Mouse (Mus musculus) heart, embryonic 15.5 days (tissue): ENCODE results near the gene Ggt5. TPM values are rescaled to one million over a fixed set of nuclear protein-coding genes. Genes with fewer than 3 reads are reported as not detected.

Source experiments
- ATAC-seq: fragments of 200-750 bp; cut with Nextera tagmentation; replicated peaks from 2 replicates; pipeline ENCODE4 v1.8.0; 2017; ENCODE audit warnings: low read depth, moderate TSS enrichment; ENCODE audit not compliant: insufficient number of reproducible peaks, insufficient read depth, low FRiP score
- H3K27ac ChIP-seq: fragments of 300-500 bp; sonication (generic); 2 replicates; pipeline ENCODE4 v1.5.1; 2015; ENCODE audit warnings: mild to moderate bottlenecking, inconsistent platforms
- H3K27me3 ChIP-seq: fragments of 300-500 bp; sonication (generic); 2 replicates; pipeline ENCODE4 v1.6.1; 2015; ENCODE audit warnings: inconsistent platforms
- H3K36me3 ChIP-seq: fragments of 300-500 bp; sonication (generic); 2 replicates; pipeline ENCODE4 v1.6.1; 2015; ENCODE audit warnings: mild to moderate bottlenecking, inconsistent platforms
- H3K4me1 ChIP-seq: fragments of 300-500 bp; sonication (generic); replicated peaks from 2 replicates; pipeline ENCODE4 v1.6.1; 2015; ENCODE audit warnings: inconsistent platforms
- H3K4me2 ChIP-seq: fragments of 300-500 bp; sonication (generic); 2 replicates; pipeline ENCODE4 v1.6.1; 2015; ENCODE audit warnings: inconsistent platforms, mild to moderate bottlenecking, moderate library complexity
- H3K4me3 ChIP-seq: fragments of 300-500 bp; sonication (generic); 2 replicates; pipeline ENCODE4 v1.5.1; 2015; ENCODE audit warnings: mild to moderate bottlenecking, inconsistent platforms
- H3K9ac ChIP-seq: fragments of 300-500 bp; sonication (generic); 2 replicates; pipeline ENCODE4 v1.6.1; 2015; ENCODE audit warnings: mild to moderate bottlenecking, inconsistent platforms
- H3K9me3 ChIP-seq: fragments of 300-500 bp; sonication (generic); replicated peaks from 2 replicates; pipeline ENCODE4 v1.6.1; 2016; ENCODE audit warnings: inconsistent platforms
- WGBS: fragments of 180-500 bp; shearing (Covaris S2); methylation state at CpG from one replicate; pipeline ENCODE4 v1.1.7; 2015; ENCODE audit warnings: mixed read lengths; 5-methylcytosine and 5-hydroxymethylcytosine counted together
- polyA plus RNA-seq: library from polyadenylated mRNA; unstranded; fragments of >200 nt; fragmentation: Nextera tagmentation; extraction: Ambion mirVana; gene quantifications from 2 replicates; pipeline ENCODE4 v1.2.1, GENCODE M21; 2015

Gene Ggt5
- polyA plus RNA-seq, 1 experiment from 2014 or later: 7.5 TPM

DNA sequence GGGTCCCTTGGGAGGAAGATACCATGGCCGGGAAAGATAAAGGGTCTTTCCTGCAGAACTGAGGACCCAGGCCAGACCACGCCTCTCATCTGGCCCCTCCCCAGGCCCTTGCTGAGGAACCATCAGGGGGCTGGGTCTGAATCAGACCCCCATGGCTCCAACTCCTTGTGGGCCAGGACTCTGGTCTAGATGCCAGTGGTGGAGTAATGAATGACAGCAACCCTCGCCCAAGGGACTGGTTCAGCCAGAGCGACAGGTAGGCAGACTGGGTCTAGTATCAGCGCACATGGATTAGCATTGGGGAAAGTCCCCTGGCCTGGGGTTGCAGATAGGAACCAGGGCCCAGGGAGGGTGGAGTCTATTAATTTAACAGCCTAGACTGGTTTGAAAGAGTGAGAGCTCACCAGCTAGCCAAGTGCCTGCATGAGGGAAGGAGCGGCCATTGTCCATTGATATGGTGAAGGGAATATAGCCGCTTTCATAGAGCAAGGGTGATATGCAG lies 52.6 kb downstream of the Ggt5 start:
- H3K9me3 ChIP-seq: no peaks in the 10 kb centered on the region
- H3K36me3 ChIP-seq: peaks cover 7% of the 10 kb centered on the region; the same call in 1 of the 2 replicates
- H3K4me1 ChIP-seq: peaks cover 25% of the 10 kb centered on the region
- no peak overlapping the region for H3K9ac ChIP-seq
- no peak for ATAC-seq
- H3K4me2 ChIP-seq: no peak overlapping the region
- H3K4me3 ChIP-seq: no peak overlapping the region
- 79% methylated on average over 7 of the region's 7 CpGs for WGBS
- H3K27ac ChIP-seq: no peak overlapping the region
- no peaks in the 10 kb centered on the region for H3K27me3 ChIP-seq

DNA sequence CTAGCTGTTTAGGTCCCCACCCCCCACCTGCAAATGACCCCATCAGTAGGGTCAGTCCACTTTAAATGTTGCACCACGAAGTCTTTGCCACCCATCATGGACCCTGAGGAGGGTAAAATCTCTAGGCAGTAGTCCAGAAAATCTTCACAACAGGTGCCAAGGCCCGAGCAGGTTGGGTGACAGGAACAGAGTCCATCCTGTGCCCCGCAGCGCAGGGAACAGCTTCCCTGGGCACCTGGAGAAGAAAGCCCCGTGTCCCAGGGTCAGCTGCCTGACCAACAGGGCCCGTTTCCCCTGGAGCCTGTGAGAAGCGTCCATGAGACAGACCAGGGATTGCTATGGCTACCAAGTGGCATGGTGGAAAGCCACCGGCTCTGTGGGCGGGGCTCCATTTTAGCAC lies 53.3 kb downstream of the Ggt5 start:
- Histone ChIP-seq H3K9ac (no peak overlapping the region), H3K4me3 (no peak overlapping the region), H3K36me3 (peaks cover 7% of the 10 kb centered on the region; the same call in 1 of the 2 replicates), H3K27me3 (no peaks in the 10 kb centered on the region), H3K4me2 (no peak overlapping the region), H3K9me3 (no peaks in the 10 kb centered on the region), H3K4me1 (peaks cover 31% of the 10 kb centered on the region), H3K27ac (no peak overlapping the region)
- no peak for ATAC-seq
- 82% methylated on average over 9 of the region's 9 CpGs for WGBS

DNA sequence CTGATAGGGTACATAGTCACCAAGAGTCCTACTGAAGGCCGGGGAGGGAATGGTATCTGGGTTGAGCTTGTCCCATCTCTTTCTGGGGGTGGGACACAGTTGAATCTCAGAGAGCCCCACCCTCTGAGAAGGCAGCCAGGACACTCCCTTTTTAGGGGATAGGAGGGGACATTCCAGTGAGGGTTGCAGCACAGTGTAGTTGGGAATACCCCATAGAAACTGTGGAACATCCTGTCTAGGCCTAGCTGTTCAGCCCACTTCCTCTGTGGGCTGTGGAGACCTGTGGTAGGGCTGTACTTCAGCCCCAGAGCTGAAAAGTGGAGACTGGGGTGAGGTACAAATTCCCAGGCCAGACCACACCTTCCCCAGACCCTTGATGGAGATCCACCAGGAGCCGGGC lies 53.8 kb downstream of the Ggt5 start:
- no peaks in the 10 kb centered on the region for H3K9me3 ChIP-seq
- ATAC-seq: no peak
- H3K27ac ChIP-seq: no peak overlapping the region; the same call in 1 of the 2 replicates
- no peak overlapping the region for H3K9ac ChIP-seq
- H3K4me2 ChIP-seq: peak overlapping the region; percentile 46; the same call in 1 of the 2 replicates
- no peaks in the 10 kb centered on the region for H3K27me3 ChIP-seq
- H3K4me3 ChIP-seq: no peak overlapping the region
- H3K4me1 ChIP-seq: peaks cover 35% of the 10 kb centered on the region
- 90% methylated on average over 2 of the region's 2 CpGs for WGBS
- peaks cover 7% of the 10 kb centered on the region; the same call in 1 of the 2 replicates for H3K36me3 ChIP-seq

DNA sequence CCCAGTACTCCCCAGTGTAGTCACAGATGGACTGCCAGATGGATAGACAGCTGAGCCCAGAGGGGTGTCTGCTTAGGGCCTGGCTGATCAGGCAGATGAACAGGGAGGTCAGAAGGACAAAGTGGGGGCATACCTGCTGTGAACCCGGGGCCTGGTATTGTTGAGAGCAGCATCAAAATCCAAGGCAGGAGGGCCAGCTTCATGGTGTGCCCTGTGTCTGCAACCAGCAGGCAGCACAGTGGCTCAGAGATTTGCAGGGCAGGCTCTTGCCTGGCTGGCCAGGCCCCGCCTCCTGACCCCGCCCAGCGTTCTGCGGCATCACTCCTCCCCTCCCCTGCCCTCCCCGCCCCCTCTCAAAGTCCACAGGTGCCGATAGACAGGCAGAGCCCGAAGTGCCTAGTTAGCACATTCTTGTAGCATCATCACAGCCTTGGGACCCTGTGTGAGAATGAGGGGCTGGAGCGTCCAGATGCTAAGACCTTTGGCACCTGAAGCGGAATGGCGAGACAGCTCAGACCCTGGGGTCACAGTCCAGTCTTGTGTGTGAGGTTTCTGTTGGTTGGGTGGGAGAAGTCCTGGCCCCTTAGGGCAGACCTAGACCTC lies 54.7 kb downstream of the Ggt5 start, which contains the start of gene Susd2:
Susd2 (minus strand) TSS at position 268 of the 603 bp plus-strand sequence.
- Histone ChIP-seq H3K27ac (peak within 1 kb of the TSS; percentile 45), H3K9ac (peak within 1 kb of the TSS; percentile 10; the same call in 1 of the 2 replicates), H3K36me3 (peaks cover 7% of the 10 kb centered on the region; the same call in 1 of the 2 replicates), H3K4me1 (peaks cover 37% of the 10 kb centered on the region), H3K4me2 (peak within 1 kb of the TSS; percentile 46), H3K27me3 (no peaks in the 10 kb centered on the region), H3K4me3 (peak within 1 kb of the TSS; percentile 5; the same call in 1 of the 2 replicates), H3K9me3 (no peaks in the 10 kb centered on the region)
- ATAC-seq: peak; percentile 56
- WGBS: 8% methylated on average over 11 of the region's 11 CpGs

DNA sequence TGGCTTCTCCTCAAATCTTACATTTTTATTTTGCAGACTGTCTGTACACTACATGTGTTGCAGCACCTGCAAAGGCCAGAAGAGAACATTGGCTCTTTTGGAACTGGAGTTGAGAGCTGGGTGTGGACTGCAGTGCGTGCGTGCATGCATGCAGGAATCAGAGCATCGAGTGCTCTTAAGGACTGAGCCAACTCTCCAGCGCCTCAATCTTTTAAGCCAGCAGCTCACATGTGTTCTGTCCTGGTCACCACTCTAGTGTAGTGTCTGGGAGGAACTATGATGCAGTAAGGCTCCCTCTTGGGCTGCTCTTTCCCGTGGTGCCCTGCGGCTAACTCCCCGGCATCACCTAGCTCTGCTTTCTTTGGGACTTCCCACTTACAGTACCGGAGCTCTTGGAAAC lies 56.5 kb downstream of the Ggt5 start:
- WGBS: 88% methylated on average over 8 of the region's 8 CpGs
- no peak for ATAC-seq

DNA sequence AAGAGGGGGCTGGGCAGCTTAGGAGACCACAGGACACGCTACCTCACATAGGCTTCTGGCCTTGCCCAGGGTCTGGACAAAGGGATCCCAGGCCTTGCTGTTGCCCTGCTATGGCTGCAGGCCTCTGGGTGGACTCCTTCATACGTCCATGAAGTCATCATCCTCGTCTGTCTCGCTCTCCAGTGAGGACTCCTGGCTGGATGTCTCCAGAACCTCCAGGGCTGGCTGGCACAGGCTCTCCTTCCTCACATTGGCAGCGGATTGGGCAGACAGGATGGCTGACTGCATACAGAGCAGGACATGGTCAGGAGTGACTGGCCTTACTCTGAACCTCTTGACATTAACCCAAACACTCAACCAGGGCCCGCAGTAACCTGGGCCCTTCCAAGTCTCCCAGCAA lies 57.3 kb downstream of the Ggt5 start:
- Histone ChIP-seq H3K9ac (no peak overlapping the region), H3K36me3 (peaks cover 30% of the 10 kb centered on the region)

More for the DNA sequence above, 56.5 kb downstream of the Ggt5 start:
- no peaks in the 10 kb centered on the region for H3K27me3 ChIP-seq
- no peak overlapping the region for H3K27ac ChIP-seq
- no peak overlapping the region for H3K4me2 ChIP-seq
- H3K9me3 ChIP-seq: no peaks in the 10 kb centered on the region
- H3K36me3 ChIP-seq: peaks cover 22% of the 10 kb centered on the region
- peaks cover 37% of the 10 kb centered on the region for H3K4me1 ChIP-seq
- no peak overlapping the region for H3K9ac ChIP-seq
- no peak overlapping the region for H3K4me3 ChIP-seq

DNA sequence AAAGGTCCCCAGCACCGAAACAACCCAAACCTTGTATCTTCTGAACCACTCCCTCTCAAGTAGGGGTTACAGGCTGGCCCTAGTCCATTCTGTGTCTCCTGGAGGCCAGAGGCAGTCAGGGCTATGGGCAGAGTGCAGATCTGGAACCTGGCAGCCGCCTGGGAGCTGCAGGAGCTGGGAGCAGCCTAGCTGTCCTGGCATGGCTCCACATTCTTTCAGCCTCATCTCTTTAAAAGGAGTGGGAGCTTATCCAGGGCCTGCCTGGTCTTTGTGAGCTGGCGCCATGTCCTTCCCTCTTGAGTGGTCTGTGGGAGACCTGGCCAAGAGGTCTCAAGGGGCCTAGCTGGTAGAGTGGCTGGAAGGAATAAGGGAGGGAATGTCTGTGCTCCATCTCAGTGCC lies 58.2 kb downstream of the Ggt5 start:
- H3K9ac ChIP-seq: no peak overlapping the region
- peak; percentile 84 for ATAC-seq

More for the DNA sequence above, 57.3 kb downstream of the Ggt5 start:
- Histone ChIP-seq H3K27ac (peak overlapping the region; percentile 91), H3K4me2 (no peak overlapping the region), H3K4me3 (no peak overlapping the region), H3K4me1 (peaks cover 37% of the 10 kb centered on the region), H3K27me3 (no peaks in the 10 kb centered on the region), H3K9me3 (no peaks in the 10 kb centered on the region)
- ATAC-seq: no peak
- WGBS: 88% methylated on average over 6 of the region's 6 CpGs

DNA sequence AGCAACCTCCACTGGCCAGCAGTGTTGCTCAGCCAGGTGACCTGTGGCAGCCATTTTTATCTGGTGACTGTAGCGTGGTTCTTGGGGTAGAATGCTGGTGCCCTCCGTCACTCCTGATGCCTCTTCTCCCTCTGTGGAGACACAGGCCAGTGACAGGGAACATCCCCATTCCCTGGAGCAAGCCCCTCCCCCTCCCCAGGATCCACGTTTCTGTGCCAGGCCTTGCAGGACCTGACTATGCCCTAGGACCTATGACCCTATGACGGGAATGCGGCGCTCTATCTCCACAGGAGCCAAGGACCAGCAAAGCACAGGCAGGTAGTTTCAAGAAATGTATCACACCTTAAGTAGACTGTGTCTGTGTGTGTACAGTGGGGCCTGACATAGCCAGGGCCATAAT lies 59.0 kb downstream of the Ggt5 start:
- no peaks in the 10 kb centered on the region for H3K9me3 ChIP-seq
- ATAC-seq: no peak
- peaks cover 30% of the 10 kb centered on the region for H3K4me1 ChIP-seq
- 89% methylated on average over 6 of the region's 6 CpGs for WGBS
- peaks cover 45% of the 10 kb centered on the region for H3K36me3 ChIP-seq
- H3K27me3 ChIP-seq: no peaks in the 10 kb centered on the region
- no peak overlapping the region for H3K4me3 ChIP-seq
- H3K27ac ChIP-seq: peak overlapping the region; percentile 91
- no peak overlapping the region for H3K4me2 ChIP-seq
- no peak overlapping the region for H3K9ac ChIP-seq

More for the DNA sequence above, 58.2 kb downstream of the Ggt5 start:
- H3K4me2 ChIP-seq: no peak overlapping the region
- no peaks in the 10 kb centered on the region for H3K27me3 ChIP-seq
- WGBS: 32% methylated on average over 3 of the region's 3 CpGs
- H3K4me1 ChIP-seq: peaks cover 37% of the 10 kb centered on the region
- peaks cover 39% of the 10 kb centered on the region for H3K36me3 ChIP-seq
- H3K27ac ChIP-seq: peak overlapping the region; percentile 91
- no peak overlapping the region for H3K4me3 ChIP-seq
- H3K9me3 ChIP-seq: no peaks in the 10 kb centered on the region

DNA sequence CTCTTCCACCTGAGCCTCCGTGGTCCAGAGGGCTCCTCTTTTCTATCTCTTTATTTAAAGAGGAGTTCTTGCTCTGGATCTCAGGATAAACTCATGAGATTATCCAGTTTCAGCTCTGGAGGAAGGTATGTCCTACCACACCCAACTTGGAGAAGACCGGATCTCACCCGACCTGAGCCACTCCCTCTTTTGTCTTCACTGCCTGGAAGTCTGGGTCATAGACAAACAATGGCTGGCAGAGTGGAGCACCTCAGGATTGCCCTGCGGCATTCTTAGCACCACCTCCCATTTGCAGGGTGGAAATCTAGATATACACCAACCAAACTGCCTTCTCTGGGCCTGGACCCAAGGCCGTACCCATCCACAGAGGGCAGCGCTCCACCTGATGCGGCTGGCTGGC lies 59.9 kb downstream of the Ggt5 start:
- Histone ChIP-seq H3K27ac (no peak overlapping the region), H3K36me3 (peaks cover 52% of the 10 kb centered on the region), H3K4me3 (no peak overlapping the region), H3K27me3 (no peaks in the 10 kb centered on the region), H3K9me3 (no peaks in the 10 kb centered on the region), H3K9ac (no peak overlapping the region), H3K4me2 (no peak overlapping the region), H3K4me1 (peaks cover 21% of the 10 kb centered on the region)
- WGBS: 86% methylated on average over 7 of the region's 7 CpGs
- no peak for ATAC-seq

DNA sequence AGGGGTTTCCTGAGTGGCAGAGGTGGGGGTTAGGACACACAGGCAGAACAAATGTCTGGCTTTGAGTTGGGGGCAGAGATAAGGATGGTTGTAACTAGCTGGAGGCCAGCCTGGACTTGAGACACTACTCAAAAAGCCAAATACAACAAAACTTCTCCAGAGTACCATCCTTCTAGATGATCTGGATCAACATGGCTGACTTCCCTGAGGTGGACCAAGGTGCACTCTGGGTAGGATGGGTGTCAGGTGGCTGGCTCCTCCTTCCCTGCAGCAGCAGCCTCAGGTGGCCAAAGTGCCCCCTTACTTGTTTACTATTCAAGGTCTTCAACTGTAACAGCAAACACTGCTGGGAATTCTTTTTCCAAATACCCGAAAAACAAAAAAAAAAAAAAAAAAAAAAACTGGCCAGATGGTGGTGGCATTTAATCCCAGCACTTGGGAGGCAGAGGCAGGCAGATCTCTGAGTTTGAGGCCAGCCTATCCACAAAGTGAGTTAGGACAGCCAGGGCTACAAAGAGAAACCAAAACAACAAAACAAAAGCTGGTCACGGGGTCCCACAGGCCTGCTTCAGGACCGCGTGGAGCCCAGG lies 60.4 kb downstream of the Ggt5 start:
- Histone ChIP-seq H3K27me3 (no peaks in the 10 kb centered on the region), H3K9ac (no peak overlapping the region), H3K4me2 (no peak overlapping the region), H3K36me3 (peaks cover 57% of the 10 kb centered on the region), H3K4me1 (peaks cover 19% of the 10 kb centered on the region), H3K27ac (no peak overlapping the region), H3K9me3 (no peaks in the 10 kb centered on the region), H3K4me3 (no peak overlapping the region)
- 90% methylated on average over 4 of the region's 4 CpGs for WGBS
- ATAC-seq: no peak

DNA sequence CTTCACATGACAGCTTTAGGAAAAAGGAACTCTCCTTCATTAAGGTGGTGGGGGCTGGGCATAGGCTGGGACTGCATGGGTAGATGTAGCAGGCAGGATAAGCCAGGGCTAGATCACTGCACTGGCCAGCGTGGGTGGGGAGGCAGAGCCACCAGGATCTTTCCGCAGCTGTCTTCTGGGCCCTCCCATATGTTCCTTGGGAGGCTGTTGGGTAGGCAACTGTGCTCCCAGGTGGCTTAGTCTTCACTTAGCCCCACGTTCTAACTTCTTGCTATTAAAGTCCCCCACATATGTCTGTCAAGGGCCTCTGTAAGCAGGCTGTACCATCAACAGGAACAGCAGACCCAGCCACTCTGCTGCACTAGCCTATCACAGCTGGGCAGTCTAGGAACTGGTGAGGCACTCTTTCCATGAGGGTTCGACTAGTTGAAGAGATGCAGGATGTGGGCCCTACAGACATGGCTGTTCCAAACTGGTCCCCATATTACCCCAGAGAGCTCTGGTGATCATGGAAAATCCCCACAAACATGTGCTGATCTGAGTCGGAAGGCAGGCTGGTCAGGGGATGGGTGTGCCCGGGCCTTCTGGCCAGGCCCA lies 61.3 kb downstream of the Ggt5 start:
- WGBS: 87% methylated on average over 6 of the region's 6 CpGs
- Histone ChIP-seq H3K4me3 (no peak overlapping the region), H3K27me3 (no peaks in the 10 kb centered on the region), H3K9ac (no peak overlapping the region), H3K36me3 (peaks cover 66% of the 10 kb centered on the region), H3K9me3 (no peaks in the 10 kb centered on the region), H3K27ac (no peak overlapping the region), H3K4me2 (no peak overlapping the region), H3K4me1 (peaks cover 19% of the 10 kb centered on the region)
- no peak for ATAC-seq
